Mouse (Mus musculus) spleen, postnatal 14 days (tissue): Measurements from ENCODE around the gene Dnah6.

ENCODE experiments used
- DNase-seq, 2 experiments: peaks; one replicate each; pipeline ENCODE4 v3.0.0; 2021 to 2022; ENCODE audit warnings: low spot score in 2 of 2

Dnah6 gene

DNA sequence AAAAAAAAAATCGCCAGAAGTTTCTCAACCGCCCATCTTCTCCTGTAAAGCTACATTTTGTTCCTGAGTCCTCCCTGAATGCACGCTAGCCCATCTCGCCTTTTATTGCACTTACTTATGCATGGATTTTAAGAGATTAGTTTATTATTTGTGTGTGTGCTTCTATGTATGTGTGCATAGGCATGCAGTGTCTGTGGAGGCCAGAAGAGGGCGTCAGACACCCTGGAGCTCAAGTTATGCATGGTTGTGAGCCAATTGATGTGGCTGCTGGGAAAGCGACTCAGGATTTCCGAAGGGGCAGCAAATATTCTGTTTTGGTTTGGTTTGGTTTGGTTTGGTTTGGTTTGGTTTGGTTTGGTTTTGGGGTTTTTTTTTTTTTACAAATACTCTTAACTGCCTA lies 78.0 kb downstream of the Dnah6 start:
- DNase-seq = no peak

DNA sequence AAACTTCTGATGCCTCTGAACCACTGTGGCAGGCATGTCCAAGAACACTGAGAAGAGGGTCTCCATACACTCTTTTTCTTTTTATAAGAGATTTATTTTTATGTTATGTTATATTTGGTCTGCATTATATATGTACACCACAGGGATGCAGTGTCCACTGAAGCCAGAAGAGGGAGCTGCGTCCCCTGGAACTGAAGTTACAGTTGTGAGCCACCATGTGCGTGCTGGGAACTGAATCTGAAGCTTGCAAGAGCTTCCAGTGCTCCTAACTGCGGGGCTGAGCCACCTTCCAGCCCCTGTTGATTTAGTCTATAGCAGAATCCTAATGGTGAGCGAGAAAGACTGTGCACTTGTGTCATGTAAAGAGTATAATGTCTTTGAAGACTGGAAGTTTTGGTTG lies 78.7 kb downstream of the Dnah6 start:
- no peak for DNase-seq

DNA sequence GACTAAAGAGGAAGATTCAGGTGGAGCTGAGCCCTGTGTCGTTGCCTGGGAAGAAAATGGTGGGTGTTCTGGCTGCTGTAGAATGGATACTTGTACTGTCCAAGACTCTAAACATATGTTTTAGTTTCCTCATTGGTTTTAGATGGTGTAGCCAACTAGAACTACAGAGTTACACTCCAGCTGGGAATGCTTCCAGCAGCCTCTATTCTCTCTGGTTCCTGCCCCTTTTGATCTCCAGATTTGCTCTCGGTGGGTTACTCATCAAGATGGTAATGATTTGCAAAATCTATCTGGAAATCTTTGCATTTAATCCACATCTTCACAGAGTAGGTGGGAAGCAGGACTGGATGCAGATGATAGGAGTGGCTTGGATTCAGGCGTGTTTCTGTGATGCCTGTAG lies 80.6 kb downstream of the Dnah6 start:
- no peak for DNase-seq

GRCm38 (mm10) chr6:73132784-73133183 lies 88.7 kb downstream of the Dnah6 start:
- DNase-seq = no peak

GRCm38 (mm10) chr6:73127594-73127993 lies 93.9 kb downstream of the Dnah6 start:
- no peak for DNase-seq

DNA sequence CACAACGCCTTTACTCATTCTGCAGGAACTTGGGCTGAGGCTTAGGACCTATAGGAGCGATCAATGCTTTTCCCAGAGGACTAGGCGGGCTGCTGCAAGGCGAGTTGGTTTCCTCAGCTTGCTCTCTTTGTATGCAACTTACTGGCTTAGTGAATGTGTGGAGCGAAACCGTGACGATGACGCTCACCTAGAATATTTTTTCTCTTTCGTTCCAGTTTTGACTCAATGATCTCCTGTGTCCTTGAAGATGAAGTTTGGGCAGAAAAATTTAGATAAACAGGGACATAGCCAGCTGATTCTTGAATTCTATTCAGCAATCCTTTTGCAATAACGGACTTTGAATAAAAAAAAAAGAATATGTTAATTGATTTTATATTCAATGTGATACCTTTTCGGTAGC lies 101.1 kb downstream of the Dnah6 start:
- no peak for DNase-seq

DNA sequence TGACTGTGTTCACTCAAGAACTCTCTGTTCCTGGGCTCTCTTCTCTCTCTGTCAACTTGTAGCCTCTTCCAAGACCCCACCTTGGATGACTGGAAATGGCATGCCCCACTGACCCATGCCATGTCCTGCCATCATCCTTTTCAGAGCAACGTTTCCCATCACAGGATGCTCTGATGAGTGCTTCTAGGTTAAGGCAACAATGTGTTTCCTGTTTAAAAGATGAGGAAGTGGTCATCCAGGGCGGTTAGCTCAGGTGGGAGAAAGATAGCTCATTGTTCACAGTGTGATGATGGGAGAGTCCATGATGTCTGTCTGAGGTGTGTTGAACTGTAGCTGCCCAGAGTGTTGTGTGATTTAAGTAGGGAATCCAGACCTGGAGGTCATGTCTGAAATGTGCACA lies 107.6 kb downstream of the Dnah6 start:
- DNase-seq = no peak

GRCm38 (mm10) chr6:73113365-73113764 lies 108.1 kb downstream of the Dnah6 start:
- no peak for DNase-seq

DNA sequence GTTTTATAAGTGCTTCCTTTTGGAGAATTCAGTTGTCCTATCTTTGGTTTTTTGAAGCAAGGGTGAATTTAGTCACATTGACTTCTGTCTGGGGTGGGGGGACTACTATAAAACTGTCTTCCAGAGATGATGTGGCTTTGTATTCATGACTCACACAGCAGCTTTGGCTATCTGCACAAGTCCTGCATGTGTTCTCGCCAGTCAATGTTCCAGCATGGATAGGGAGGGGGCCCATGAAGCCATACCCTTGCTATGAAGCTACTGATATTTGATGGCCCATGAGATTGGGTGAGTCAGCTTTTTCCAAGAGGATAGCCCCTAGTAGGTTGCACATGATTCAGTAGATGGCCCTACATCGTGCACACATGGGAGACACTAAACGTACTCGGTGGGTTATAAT lies 128.3 kb downstream of the Dnah6 start:
- no peak for DNase-seq

DNA sequence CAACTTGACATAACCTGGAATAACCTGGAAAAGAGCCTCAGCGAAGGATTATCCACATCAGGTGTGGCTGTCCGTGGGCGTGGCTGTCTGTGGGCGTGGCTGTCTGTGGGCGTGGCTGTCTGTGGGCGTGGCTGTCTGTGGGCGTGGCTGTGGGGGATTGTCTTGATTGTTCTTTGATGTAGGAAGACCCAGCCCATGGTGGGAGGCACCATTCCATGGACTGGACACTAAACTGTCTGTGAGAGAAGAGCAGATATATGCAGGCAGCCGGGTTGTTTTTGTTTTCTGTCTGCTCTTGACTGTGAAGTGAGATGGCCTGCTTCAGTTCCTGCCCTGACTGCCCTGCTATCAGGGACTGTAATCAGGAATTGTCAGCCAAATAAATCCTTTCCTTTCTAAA lies 130.6 kb downstream of the Dnah6 start:
- no peak for DNase-seq

DNA sequence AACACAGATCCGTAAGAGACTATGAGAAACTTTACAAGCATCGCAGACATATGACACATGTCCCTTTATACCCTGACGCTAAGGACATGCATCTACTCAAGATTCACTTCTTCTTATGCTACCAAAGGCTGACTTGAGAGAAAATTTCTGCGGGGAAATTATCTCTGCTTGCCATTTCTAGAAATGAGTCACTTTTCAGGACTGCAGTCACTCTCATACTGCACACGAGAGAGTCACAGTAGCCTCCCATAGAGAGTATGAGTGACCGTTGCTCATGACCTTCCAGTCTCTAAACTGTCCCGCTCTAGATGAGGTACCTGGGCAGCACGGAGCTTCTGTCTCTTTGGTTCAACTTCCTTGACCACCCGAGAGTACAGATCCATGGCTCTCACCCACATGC lies 138.9 kb downstream of the Dnah6 start:
- no peak for DNase-seq

GRCm38 (mm10) chr6:73072093-73072786 lies 149.2 kb downstream of the Dnah6 start:
- DNase-seq = no peak

DNA sequence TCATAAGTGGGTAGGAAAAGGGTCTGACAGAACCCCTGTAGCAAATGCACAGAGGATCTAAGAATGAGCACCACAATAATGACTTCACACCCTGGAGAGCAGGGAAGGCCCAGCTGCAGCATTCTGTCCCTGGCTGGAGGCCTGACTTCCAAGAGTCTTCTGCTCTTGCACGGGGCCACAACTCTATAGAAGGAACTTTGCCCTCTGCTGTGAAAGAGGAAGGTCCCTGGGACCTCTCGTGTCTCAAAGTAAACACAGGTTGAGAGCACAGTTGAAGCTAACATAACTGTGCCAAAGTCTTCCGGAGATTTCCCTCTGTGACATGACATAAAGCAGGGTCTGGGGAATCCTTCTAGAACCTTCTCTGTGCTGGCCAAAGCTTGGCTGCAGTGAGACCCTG lies 150.2 kb downstream of the Dnah6 start:
- no peak for DNase-seq

DNA sequence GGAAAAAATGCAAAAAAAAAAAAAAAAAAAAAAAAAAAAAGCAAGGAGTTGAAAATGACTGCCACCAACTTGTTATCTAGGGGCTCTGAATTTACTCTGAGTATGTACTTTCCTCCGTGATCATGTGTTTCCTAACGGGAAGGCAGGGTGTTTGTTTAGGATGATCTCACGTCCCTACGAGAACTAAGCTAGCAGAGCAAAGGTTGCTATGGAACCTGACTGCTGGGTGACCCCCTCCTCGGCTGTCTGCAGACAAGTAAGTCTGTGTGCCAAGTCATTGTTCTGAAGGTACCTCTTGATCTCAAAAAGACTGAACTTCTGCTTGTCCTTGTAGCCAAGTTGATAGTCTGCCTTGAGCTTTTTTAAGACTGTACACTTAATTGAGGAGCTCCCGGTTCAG lies 150.8 kb downstream of the Dnah6 start:
- DNase-seq = no peak

GRCm38 (mm10) chr6:73064551-73064950 lies 156.9 kb downstream of the Dnah6 start:
- no peak for DNase-seq

GRCm38 (mm10) chr6:73059596-73060121 lies 161.8 kb downstream of the Dnah6 start:
- DNase-seq = no peak

DNA sequence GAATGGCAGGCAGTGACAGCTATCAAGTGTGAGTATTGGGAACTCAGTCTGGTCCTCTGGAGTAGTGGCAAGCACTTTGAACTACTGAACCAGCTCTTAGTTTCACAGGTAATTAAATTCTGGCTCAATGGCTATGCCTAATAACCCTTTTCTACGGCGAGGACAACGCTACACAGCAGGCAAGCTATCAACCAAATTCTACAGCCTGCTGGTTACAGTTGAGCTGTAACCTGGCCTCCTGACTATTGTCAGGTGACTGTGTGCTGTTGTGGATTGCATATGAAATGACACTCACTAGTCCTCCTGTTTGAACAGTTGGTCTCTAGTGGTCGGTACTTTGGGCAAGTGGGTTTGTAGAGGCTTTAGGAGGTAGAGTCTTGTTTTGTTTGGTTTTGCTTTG lies 162.3 kb downstream of the Dnah6 start:
- DNase-seq = no peak

- no peak for DNase-seq
These were observed 166.1 kb downstream of the Dnah6 start for GRCm38 (mm10) chr6:73055347-73055746.

DNA sequence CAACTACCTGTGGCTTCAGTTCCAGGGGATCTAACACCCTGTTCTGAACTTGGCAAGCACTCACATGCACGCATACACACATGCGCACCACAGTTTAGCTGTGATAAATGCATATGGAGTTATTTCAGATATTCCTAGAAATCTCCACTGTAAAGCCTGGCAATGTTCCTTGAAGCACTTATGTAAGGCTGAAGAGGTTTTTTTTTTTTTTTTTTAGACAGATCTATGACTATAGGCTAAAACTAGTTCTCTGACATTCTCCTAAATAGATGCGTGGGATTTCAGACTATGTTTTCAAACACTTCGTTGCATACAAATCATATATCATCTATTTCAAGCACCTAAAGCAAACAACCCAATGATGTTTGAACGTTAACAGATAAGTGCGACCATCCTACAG lies 166.6 kb downstream of the Dnah6 start:
- DNase-seq = no peak

DNA sequence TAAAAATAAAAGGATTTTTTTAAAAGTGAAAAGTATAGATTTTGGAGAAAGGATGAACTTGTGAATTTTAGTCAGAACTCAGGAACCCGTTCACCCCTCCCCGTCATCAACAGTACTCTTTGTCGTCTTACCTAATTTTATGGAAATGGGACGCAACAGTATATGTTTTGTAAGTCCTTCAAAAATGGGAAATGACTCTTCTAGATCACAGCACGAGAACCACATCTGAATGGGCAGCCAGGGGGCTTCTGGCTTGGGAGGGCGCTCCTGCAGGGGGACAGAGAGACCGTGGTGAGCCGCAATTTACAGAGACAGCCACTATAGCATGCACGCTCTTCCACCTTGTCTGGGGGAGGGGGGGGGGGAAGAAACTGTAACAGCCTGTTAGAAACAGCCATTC lies 167.9 kb downstream of the Dnah6 start:
- no peak for DNase-seq

DNA sequence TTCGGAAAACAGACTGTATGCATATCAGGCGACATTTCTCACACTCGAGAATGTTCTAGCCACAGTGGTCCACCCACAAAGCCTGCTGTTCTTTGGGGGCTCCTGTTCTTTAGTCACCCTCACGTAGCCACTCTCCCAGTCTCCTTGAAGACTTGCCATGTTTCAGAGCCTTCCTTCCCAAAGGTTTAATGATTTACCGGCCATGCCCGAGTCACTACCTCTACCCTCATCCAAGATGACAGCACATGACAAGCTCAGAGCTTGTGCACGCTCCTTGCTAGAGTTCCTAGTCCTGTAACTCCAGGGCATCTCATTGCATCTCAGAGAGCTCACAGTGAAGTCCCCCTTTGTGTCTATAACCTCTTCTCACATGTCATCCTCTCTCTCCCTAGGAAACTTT lies 174.2 kb downstream of the Dnah6 start:
- no peak for DNase-seq

DNA sequence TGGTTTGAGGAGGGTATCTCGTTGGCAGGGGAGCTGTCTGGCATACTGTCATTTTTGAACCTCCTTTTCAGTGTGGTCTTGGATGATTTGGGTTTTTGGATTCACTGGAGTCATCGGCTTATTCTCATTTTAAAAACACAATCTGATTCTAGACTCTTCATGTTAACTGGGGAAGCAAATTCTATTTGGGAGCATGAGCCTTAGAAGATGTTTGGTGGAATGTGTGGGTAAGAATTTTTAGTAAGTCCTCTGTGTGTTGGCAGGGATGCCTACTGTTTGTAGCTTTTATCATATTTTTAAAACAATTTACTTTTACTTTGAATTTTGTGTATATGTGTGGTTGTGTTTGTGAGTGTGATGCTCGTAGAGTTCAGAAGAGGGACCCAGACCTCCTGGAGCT lies 175.5 kb downstream of the Dnah6 start:
- no peak for DNase-seq

GRCm38 (mm10) chr6:73042278-73042677 lies 179.2 kb downstream of the Dnah6 start:
- no peak for DNase-seq

- DNase-seq = no peak
These were observed 183.2 kb downstream of the Dnah6 start for GRCm38 (mm10) chr6:73038291-73038690.
